Mouse (Mus musculus) naive thymus-derived CD4-positive, alpha-beta T cell, adult 5 months (primary cell): ENCODE measurements around the gene Olfr1262. TPM values are rescaled to one million over a fixed set of nuclear protein-coding genes. Genes with fewer than 3 reads are reported as not detected.

Experiments used
- polyA plus RNA-seq: library from polyadenylated mRNA; unstranded; fragments of 100-300 nt; shearing (Covaris generic); gene quantifications from one replicate; pipeline ENCODE4 v1.2.1, GENCODE M21; 2017

The Olfr1262 gene
- polyA plus RNA-seq: not detected

DNA sequence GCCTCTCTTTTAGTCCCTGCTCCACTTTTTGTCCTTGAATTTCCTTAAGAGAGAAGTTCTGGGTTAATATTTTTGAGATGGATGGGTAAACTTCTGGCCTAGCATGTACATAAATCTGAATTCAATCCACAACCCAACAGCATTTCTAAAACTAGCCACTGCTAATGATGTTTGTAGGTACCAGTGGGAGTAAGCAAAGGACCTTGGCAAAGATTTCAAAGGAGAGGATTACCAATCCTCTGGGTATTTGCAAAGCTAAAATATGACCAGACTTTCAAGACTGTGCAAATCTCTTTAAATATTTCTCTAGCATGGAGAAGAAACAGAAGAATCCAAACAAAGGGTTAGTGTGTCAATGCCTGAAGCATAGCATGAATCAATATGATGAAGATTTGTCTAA lies at the start of gene Olfr1262:
TSS of gene Olfr1262 (plus strand) at position 301 of the 400 bp plus-strand sequence.

DNA sequence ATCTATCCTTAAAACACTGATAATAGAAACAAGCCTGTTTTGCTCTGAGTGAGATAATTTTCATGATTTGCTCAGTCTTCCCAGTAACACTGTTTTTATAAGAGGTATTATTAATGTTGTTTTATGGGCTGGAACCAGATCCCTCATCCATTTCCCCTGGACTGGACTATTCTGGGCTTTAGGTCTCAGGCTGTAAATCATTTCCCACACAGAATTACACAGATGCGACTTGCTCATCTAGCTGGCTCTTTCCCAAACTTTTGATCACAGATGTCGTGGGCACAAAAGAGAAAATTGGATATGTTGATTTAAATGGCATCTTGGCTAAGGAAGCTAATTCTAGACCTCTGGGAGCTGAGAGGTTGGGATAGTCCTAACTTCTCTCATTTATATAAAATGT lies 25.8 kb upstream of the Olfr1262 start, which contains the start of gene Olfr1260:
TSS of gene Olfr1260 (plus strand) at position 157 of the 400 bp plus-strand sequence.

GRCm38 (mm10) chr2:89990921-89991320 lies 9.0 kb upstream of the Olfr1262 start, which contains the start of gene Olfr1261:
Gene Olfr1261 (plus strand): TSS chr2:89991221.

DNA sequence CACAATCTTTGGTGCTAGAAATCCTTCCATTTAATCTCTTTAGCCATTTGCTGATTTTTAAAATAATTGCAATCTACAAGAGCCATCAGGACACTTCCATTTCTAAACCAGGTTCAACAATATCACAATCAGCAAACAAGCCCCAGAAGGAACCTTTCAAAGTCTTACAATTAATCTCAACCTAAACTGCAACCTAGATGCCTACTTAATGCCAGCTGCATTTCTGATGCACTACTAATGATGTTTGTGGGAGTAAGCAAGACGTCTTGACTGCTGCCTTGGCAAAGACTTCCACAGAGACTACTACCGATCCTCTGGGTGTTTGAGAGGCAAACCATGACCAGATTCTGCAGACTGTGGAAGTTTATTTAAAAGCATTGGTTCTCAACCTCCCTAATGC lies 11.9 kb downstream of the Olfr1262 start, which contains the start of gene Olfr1263:
TSS of gene Olfr1263 (plus strand) at position 301 of the 400 bp plus-strand sequence.

DNA sequence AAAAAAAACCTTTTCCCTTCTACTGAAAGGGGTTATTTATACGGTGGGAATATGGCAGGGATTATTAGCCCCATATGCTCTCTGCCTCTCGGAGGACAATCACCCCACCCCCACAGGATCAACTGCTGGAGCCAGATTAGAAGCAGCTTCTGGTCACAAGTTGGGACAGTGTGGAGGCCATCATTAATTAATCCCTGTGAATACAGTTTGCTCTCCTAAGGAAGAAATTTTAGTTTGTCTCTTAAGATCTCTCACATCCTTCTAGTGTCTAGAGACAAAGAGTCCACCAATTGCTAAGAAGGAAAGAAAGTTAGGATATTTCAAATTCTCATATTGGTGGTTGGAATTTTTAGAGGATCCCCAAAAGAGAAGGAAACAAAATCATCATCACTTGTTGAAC lies 25.5 kb downstream of the Olfr1262 start, which contains the start of gene Olfr1264:
TSS of gene Olfr1264 (minus strand) at position 101 of the 400 bp plus-strand sequence.

GRCm38 (mm10) chr2:90035037-90035436 lies 35.1 kb downstream of the Olfr1262 start, which contains the start of gene Olfr1265:
Gene Olfr1265 (plus strand): TSS chr2:90035337.

Other genes starting within 250 kb of the Olfr1262 start
- gene Olfr1253, start 243.1 kb upstream of the Olfr1262 start, polyA plus RNA-seq: not detected
- not detected for gene Olfr1254, start 206.5 kb upstream of the Olfr1262 start, polyA plus RNA-seq
- gene Olfr1255, start 188.1 kb upstream of the Olfr1262 start, polyA plus RNA-seq: not detected
- gene Olfr1256, start 158.6 kb upstream of the Olfr1262 start, polyA plus RNA-seq: not detected
- not detected for gene Olfr48, start 151.9 kb upstream of the Olfr1262 start, polyA plus RNA-seq
- not detected for gene Olfr1257, start 121.7 kb upstream of the Olfr1262 start, polyA plus RNA-seq
- not detected for gene Olfr1258, start 72.8 kb upstream of the Olfr1262 start, polyA plus RNA-seq
- not detected for gene Olfr1259, start 51.5 kb upstream of the Olfr1262 start, polyA plus RNA-seq
- 0.11 TPM for gene Olfr1260, start 25.8 kb upstream of the Olfr1262 start, polyA plus RNA-seq
- not detected for gene Olfr1261, start 8.9 kb upstream of the Olfr1262 start, polyA plus RNA-seq
- gene Olfr1263, start 12.0 kb downstream of the Olfr1262 start, polyA plus RNA-seq: not detected
- not detected for gene Olfr1264, start 25.4 kb downstream of the Olfr1262 start, polyA plus RNA-seq
- 0.10 TPM for gene Olfr1265, start 35.2 kb downstream of the Olfr1262 start, polyA plus RNA-seq
- gene Olfr140, start 63.4 kb downstream of the Olfr1262 start, polyA plus RNA-seq: not detected
- not detected for gene Olfr1269, start 121.3 kb downstream of the Olfr1262 start, polyA plus RNA-seq
- not detected for gene Olfr32, start 142.2 kb downstream of the Olfr1262 start, polyA plus RNA-seq
- gene Olfr1270, start 152.9 kb downstream of the Olfr1262 start, polyA plus RNA-seq: not detected
- gene Olfr1506, start 224.3 kb downstream of the Olfr1262 start, polyA plus RNA-seq: not detected